Mouse (Mus musculus) activated CD4-positive, CD25-positive, alpha-beta regulatory T cell, adult 9 weeks (primary cell): ENCODE data around the gene Hoxa10. TPM values are rescaled to one million over a fixed set of nuclear protein-coding genes. Genes with fewer than 3 reads are reported as not detected.

Source experiments
- polyA plus RNA-seq: library from polyadenylated mRNA; unstranded; fragments of 100-300 nt; shearing (Covaris generic); gene quantifications from one replicate; pipeline ENCODE4 v1.2.1, GENCODE M21; 2017

Hoxa10 gene
- not detected for polyA plus RNA-seq

DNA sequence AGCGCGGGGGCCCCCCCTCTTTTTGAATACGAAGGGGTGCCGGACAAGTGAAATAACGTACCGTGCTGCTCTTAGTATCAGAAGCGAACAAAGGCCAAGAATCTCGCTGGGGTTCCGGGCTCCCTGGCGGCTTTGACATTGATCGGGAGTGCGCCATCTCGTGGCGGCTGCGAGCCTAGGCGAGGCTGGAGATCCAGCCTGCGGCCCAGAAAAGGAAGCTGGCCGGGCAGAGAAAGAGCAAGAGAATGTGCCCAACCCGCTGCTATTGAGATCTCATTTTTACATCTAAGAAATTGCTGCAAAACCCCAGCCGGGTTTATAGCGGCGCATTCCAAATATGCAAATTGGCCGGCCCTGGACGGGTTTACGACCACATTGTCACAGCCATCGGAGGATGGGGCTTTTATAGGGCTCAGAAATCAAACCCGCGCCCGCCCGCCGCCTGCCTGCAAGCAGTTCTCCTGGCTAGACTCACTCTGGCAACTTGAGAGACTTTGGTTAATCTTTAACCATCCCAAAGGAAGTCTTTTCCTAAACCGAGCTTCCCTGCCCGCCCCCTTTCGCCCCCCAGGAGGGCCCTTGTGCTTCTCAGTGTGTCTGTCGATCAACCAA, at the start of gene Hoxa10:
TSS of gene Hoxa10 (minus strand) at position 466 of the 612 bp plus-strand sequence.

DNA sequence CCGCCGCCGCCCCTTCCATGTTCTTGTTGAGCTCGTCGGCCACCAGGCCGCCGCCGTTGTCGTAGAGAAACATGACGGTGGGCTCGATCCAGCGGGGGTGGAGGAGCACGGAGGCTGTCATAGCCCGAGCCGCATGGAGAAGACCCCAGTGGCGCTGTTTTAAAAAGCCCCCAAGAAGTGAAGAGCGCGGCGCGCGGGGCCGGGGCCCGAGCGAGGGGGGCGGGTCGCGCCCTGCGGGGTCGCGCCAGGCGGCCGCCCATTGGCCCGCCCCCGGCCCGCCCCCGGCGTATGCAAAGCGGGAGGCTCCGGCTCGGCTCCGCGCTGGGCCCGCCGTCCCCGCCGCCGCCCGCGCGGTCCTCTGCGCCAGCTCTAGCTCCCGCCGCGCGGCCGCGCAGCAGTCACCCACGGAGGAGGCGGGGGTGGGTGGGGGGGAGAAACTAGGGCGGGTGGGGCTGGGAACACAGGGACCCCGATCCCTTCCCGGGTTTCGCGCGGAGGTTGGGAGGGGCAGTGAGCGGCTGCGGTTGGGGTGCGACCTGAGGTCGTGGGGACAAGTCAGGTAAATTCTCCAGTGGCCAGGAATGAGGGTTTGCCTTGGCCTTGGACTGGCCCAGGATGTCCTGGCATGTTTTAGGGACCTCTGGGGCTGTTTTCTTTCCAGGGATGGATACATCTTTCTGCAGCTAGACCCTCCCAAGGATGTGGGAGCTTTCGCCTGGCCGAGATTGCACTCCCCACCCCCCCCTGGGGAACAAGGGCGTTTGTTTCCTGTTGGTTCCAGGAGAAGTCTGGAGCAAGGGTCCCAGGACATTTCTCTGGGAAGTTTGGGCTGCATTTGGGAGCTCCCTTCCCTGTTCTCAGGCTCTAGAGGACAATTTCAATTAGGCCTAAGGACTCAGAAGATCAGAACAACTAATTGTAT, 20.3 kb upstream of the Hoxa10 start, which contains the start of gene Hoxa13:
TSS of gene Hoxa13 (minus strand) at position 227 of the 922 bp plus-strand sequence.

DNA sequence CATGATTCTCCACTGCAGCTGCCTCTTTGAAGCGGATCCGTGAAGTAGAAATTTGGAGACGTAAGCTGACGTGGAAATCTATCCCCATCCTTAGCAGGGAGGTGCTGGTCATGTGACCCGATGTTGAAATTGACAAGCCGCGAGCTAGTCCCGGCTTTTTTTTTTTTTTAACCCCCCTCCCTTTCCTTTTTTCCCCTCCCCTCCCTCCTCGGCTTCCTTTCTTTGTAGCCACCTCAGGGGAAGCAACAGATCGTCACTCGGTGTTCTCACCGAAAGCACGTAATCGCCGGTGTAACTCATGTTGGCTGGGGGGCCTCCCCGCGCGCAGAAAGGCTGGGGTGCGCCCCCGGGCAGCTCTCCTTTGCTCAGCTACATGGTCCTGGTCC, 5.1 kb upstream of the Hoxa10 start, which contains the start of gene Hoxa11:
TSS of gene Hoxa11 (minus strand) at position 54 of the 386 bp plus-strand sequence.

DNA sequence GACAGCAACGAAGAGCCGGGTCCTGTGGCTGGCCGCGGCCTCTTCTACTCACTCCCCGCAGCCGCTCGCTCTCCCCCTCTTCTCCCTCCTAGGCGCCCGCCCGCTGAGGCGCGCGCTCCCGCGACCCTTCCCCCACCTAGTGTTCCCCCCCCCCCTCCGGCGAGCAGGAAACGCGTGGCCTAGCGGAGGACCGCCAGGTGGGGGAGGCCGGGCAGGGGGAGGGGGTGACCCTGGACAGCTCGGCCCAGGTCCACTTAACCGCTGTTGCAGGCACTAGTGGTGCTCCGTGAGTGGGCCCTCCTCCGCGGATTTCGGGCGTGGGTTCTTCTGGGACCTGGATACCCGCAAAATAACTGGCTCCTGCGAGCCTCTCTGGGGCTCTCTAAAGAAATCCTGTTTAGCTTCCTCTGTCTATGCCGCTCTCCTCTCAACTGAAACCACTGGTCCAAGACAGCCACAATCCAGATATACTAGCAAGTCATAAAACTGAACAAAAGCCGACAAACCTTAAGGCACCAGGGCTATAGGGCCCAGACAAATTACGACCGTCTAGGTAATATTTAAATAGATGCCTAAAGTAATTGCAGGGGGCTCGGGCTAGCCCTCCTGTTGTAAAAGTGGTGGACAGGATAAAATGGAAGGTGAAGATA, 10.0 kb downstream of the Hoxa10 start, which contains the start of gene Hoxa9:
TSS of gene Hoxa9 (minus strand) at position 574 of the 650 bp plus-strand sequence.

DNA sequence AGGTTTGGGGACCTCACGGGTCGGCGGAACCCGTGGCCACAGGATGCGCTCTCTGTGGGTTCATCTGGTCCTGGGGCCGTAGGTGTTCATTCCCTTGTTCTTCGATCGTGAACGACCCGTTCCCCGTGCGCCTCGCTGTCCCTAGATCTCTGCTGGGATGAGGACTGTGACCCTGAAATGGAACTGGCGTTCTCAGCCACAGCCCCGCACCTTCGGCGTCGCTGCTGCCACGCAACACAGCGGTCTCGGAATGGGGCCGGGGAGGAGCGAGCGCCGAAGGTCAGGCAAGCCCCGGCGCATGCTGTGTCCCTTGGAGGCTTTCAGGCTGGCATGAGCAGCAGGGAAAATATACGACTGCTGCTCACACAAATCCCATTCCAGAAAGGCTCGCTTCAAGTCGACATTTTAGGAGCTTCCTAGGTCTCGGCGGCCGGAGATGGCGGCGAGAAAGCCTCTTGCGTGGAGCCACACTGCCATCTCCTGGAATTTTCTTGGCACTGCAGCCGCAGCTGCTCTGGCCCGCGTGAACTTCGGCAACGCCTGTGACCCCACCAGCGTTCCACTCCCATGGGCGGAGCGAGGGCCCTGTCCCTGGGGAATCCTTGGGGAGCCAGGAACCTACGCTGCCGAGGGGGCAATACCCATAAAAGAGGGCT, 19.2 kb downstream of the Hoxa10 start, which contains the start of gene Hoxa7:
TSS of gene Hoxa7 (minus strand) at position 518 of the 656 bp plus-strand sequence.

DNA sequence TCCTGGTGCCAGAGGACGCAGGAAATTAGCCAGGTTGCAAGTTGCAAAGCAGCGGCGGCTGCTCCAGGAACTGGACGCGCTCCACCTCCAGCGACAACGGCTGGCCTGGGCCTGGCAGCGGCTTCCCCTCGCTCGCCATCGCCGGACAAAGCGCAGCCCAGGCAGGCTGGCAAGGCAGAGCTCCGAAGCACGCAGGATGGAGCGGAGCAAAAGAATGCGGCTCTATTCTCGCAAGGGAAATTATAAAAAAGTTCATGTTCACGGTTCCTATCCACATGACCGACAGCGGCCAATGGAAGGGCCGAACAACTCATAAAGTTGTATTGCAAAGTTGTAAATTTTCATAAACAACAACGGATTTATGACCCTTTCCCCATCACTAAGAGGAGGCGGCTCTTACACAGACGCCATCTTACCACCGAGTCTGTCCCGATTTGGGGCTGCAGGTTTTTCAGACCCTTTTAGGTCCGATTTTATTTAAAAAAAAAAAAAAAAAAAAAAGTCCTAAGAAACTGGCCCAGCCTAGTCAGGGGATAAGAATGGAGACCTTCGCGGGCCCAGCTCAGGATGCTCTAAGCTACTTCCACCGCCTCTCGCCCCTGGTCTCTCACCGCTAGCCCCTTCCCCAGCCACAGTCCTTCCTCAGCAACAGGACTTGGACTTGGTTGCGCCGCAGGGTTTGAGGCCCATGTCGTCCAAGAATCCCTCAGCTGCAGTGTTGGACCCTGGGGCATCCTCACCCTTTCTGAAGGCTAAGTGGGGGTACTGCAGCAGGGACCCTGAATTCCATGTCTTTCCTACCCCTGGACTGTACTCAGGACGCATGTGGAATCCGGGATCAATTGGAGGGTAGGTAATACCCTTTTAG, 27.3 kb downstream of the Hoxa10 start, which contains the start of the genes Hoxa3 and Gm28308:
TSS of gene Hoxa3 (minus strand) at position 218 of the 868 bp plus-strand sequence.
TSS of gene Gm28308 (minus strand) at position 221 of the 868 bp plus-strand sequence.

DNA sequence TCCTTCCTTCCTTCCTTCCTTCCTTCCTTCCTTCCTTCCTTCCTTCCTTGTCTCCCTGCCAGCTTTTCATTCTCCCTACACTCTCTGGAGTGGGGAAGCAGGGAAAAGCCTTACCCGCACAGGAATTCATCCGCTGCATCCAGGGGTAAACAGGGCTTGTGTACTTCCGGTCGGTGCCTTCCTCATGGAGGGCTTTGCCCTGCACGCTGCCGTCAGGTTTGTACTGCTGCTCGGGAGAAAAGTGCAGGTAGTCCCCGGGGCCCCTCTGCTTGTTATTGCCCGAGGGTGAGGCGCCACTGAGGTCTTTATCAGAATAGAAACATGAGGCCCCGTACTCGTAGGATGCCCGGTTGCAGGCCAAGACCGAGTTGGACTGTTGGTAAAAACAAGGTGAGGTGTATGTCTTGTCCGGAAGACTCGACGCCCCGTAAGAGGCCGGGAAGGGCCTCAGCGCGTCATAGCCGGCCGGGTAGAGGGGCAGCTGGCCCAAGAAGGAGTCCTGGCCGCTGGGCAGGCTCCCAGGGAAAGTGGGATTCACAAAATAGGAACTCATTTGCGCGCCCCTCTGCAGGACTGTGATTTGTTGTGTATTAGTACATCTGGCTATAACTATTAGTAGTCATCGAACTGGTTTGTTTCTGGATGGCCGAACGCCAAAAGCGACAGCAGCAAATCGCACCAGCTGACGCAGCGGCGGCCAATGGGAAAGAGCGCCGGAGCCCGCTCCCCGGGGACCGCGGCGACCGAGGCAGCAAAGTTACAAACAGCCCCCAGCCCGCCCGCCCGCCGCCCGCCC, 32.4 kb downstream of the Hoxa10 start, which contains the start of gene Hoxa6:
TSS of gene Hoxa6 (minus strand) at position 651 of the 796 bp plus-strand sequence.

DNA sequence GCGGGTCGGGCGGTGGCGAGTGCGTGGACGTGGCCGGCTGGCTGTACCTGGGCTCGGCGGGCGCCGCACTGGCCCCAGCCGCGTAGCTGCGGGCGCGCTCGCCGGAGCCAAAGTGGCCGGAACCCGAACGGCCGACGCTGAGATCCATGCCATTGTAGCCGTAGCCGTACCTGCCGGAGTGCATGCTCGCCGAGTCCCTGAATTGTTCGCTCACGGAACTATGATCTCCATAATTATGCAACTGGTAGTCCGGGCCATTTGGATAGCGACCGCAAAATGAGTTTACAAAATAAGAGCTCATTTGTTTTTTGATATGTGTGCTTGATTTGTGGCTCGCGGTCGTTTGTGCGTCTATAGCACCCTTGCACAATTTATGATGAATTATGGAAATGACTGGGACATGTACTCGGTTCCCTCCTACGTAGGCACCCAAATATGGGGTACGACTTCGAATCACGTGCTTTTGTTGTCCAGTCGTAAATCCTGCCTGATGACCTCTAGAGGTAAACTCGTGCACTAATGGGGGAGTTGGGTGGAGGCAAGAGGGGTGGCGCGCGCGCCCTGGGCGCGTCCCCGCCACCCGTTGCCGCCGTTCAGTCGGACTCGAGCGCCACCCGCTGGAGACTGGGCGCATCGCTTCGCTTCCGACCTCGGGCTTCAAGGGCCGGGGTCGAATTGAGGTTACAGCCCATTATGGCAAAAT, 36.5 kb downstream of the Hoxa10 start, which contains the start of gene Hoxa5:
TSS of gene Hoxa5 (minus strand) at position 538 of the 703 bp plus-strand sequence.

DNA sequence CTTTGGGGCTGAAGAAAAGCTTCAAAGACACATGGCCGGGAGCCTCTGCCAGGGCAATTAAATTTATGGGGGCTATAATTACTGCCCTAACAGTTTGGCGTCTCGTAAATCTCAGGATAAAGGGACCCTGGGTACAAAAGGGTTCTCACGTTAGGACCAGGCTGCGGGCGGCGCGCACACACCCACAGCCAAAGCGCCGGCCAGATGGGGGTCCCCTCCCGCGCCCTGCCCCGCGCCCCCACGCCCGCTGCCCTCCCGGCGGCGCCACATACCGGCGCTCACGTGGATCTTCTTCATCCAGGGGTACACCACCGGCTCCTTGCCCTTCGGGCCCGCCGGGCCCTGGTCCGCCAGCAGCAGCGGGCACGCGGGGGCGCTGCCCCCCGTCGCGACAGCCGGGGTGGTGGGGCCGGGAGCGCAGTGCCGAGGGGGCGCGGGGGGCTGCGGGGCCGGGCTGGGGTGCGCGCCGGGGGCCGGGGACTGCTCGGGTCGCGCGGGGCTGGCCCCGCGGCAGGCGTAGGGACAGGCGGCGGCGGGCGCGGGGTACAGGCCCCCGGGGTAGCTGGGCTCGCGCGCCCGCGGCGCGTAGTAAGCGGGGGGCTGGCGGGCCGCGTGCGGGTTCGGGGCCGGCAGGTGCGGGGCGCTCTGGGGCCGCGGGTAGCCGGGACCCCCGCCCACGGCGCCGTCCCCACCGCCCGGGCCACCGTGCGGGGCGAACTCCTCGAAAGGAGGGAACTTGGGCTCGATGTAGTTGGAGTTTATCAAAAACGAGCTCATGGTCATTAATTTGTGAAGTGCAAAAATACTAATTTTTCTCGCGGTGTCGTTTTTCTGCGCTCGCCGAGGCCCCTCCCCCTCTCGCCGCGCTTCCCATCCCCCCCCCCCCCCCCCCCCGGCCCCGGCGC, 49.5 kb downstream of the Hoxa10 start, which contains the start of gene Hoxa4:
TSS of gene Hoxa4 (minus strand) at position 848 of the 905 bp plus-strand sequence.

Other genes starting within 250 kb of the Hoxa10 start
- gene Skap2, start 228.3 kb downstream of the Hoxa10 start, polyA plus RNA-seq = 27.1 TPM
- not detected for gene Hoxa1, start 82.5 kb downstream of the Hoxa10 start, polyA plus RNA-seq
- not detected for gene Hoxa2, start 76.0 kb downstream of the Hoxa10 start, polyA plus RNA-seq
- not detected for gene 5730596B20Rik, start 63.4 kb downstream of the Hoxa10 start, polyA plus RNA-seq
- gene Hoxa4, start 49.1 kb downstream of the Hoxa10 start, polyA plus RNA-seq = not detected
- gene Hoxa5, start 36.3 kb downstream of the Hoxa10 start, polyA plus RNA-seq = not detected
- not detected for gene Hoxa6, start 32.1 kb downstream of the Hoxa10 start, polyA plus RNA-seq
- not detected for gene Hoxa3, start 27.5 kb downstream of the Hoxa10 start, polyA plus RNA-seq
- gene Gm28308, start 27.5 kb downstream of the Hoxa10 start, polyA plus RNA-seq = not detected
- gene Hoxa7, start 19.0 kb downstream of the Hoxa10 start, polyA plus RNA-seq = not detected
- not detected for gene Hoxa9, start 9.8 kb downstream of the Hoxa10 start, polyA plus RNA-seq
- not detected for gene Hoxa11, start 5.0 kb upstream of the Hoxa10 start, polyA plus RNA-seq
- not detected for gene Hoxa13, start 20.0 kb upstream of the Hoxa10 start, polyA plus RNA-seq
- gene Evx1, start 72.6 kb upstream of the Hoxa10 start, polyA plus RNA-seq = not detected